Mouse (Mus musculus): Measurements from ENCODE around the gene Adprh.
"Not testable (repeated sequence)": the region's sequence is repeated elsewhere in the genome, so short reads cannot be mapped to it uniquely, and the experiment has no call there.

The Adprh gene

DNA sequence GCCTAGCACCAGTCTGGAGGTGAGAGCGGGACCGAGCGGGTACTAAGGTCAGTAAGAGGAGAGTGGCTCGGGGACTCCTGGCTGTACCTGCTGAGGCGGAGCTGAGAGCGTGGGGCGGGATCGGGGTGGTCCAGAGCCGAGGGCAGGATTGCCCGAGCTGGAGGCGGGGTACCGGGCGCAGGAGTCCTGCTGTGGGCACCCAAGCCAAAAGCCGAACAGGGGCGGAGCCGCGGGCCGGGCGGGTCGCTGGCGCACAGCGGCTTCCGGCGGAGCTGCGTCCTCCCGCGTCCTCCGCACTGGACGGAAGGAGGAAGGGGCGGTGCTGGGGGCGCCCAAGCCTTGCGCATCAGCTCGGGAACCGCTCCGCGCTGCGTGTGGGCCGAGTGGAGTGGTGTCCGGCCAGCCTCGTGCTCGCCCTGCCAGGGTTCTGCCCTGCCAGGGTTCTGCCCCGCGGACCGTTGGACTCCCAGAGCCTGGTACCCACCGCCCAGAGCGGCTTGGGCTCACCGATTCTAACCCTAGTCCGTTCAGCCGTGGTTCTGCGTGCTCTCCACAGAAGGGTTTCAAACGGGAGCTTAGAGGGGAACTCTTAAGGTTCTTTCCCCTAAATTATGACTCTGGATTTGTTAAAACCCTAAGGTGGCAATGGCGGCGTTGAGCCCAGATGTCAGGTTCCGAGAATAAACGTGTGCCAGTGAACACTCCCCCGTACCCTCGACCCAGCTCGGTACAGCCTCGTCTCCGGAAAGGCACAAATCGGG, at the start of gene Adprh:
Gene Adprh, minus strand, starts transcription at position 262 of the 761 bp plus-strand sequence.
- DNase-seq (ENCODE audit: low spot score), result peak; percentile 87

DNA sequence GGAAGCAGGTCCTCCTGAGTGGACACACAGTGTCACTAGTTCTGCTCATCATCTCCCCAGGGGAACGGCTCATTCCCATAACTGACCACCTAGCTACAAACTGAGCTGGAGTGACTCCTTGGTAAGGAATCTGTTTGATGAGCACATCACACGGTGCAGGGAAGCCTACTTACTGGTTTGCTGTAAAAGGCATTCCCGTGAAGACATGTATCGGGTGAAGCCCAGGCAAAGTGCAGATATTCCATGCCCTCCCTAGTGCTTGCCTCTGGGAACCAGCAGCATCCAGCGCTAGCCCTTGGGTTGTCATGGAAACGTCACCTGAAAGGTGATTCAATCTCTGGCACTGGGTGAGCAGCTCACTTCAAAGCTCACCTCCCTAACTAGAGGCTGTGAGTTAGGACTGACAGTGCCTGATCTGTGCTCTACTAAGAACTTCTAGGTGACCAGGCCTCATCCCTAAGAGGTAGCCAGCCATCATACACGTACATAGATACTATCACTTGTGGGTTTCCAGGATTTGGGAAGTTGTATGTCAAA, 44.2 kb upstream of the Adprh start:
- DNase-seq (ENCODE audit: low spot score), result no peak

DNA sequence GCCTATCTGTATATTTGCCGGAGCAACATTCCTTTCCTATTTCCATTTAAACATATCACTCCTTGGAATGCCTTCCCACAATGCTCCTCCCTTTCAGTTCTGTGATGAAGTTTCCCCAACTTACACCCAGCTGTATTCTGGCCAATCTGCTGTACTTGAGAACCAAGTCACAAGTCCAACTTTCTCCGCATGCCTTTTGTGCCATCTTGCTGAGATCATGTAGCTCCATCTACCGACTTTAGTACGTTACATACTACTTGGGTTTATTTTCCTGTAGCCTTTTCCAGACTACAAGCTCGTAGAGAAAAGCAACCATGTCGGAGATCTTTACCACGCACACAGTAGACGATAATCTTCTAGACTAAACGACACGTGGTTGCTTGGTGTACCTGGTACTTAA, 41.4 kb upstream of the Adprh start:
- no peak for DNase-seq (ENCODE audit: low spot score)

- DNase-seq (ENCODE audit: low spot score), result no peak
Observed at GRCm38 (mm10) chr16:38492551-38492950, 40.0 kb upstream of the Adprh start.

DNA sequence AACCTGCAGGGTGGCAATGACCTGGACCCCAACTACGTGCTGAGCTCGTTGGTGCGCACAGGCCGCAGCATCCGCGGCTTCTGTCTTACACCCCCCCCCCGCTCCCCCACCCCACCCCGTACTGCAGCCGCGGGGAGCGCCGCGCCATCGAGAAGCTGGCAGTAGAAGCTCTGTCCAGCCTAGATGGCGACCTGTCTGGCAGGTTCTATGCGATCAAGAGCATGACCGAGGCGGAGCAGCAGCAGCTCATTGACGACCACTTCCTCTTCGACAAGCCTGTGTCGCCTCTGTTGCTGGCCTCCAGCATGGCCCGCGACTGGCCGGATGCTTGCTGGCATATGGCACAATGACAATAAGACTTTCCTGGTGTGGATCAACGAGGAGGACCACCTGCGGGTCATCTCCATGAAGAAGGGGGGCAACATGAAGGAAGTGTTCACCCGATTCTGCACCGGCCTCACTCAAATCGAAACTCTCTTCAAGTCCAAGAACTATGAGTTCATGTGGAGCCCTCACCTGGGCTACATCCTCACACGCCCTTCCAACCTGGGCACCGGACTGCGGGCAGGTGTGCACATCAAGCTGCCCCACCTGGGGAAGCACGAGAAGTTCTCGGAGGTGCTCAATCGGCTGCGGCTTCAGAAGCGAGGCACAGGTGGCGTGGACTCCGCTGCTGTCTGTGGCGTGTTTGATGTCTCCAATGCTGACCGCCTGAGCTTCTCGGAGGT, 31.2 kb upstream of the Adprh start:
- DNase-seq (ENCODE audit: low spot score), result no peak

- no peak for DNase-seq (ENCODE audit: low spot score)
Observed at GRCm38 (mm10) chr16:38482780-38483562, 30.5 kb upstream of the Adprh start.

DNA sequence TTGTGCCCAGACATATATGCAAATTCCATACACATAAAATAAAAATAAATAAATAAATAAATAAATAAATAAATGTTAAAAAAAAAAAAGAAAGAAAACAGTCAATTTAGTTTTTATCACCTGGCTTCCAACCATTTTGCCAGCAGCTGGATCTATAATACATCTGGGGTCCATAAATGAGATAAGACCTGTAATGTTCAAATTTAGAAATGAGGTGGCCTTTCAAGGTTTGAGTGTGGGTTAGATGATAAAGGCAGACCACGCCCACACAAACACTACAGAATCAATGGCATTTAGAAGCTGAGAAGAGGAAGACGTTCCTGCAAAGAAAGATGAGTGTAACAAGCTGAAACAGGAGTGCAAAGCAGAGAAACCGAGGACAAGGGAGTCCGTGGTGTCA, 28.8 kb upstream of the Adprh start:
- no peak for DNase-seq (ENCODE audit: low spot score)

GRCm38 (mm10) chr16:38478296-38478695, 25.8 kb upstream of the Adprh start:
- no peak for DNase-seq (ENCODE audit: low spot score)

DNA sequence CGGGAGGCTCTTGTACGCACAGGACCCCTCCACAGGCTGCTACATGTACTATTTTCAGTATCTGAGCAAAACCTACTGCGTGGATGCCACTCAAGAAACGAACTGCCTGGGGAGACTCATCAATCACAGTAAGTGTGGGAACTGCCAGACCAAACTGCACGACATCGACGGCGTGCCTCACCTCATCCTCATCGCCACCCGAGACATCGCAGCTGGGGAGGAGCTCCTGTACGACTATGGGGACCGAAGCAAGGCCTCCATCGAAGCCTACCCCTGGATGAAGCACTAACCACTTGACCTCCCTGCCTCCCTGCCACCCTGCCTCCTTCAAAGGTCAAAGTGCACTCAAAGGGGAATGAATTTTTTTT, 24.7 kb upstream of the Adprh start:
- DNase-seq (ENCODE audit: low spot score), result not testable (repeated sequence)

- no peak for DNase-seq (ENCODE audit: low spot score)
Observed at GRCm38 (mm10) chr16:38476312-38477240, 24.1 kb upstream of the Adprh start.

- no peak for DNase-seq (ENCODE audit: low spot score)
Observed at GRCm38 (mm10) chr16:38475681-38476311, 23.3 kb upstream of the Adprh start.

DNA sequence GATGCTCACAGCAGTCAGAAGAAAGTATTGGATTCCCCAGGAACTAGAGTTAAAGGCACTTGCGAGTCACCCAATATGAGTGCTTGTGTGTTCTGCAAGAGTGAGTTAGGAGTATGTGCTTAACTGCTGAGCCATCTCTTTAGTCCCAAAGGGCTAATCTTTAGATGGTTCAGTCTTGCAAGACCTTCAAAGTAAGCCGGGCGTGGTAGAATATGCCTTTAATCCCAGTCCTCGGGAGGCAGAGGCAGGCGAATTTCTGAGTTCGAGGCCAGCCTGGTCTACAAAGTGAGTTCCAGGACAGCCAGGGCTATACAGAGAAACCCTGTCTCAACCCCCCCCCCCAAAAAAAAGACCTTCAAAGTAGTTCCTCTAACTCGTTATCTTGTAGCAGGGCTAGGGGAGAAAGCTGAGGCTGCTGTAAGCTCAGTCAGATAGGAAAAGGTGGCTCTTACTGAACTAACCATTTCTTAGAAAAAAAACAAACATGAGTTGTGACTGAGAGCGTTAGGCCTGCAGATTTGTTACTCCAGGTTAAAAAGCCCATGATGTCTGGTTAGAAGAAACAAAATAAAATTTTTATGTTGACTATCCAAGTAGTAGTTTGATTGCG, 22.3 kb upstream of the Adprh start:
- no peak for DNase-seq (ENCODE audit: low spot score)

GRCm38 (mm10) chr16:38473661-38474060, 21.2 kb upstream of the Adprh start:
- no peak for DNase-seq (ENCODE audit: low spot score)

- DNase-seq (ENCODE audit: low spot score), result no peak
Observed at GRCm38 (mm10) chr16:38472507-38472873, 20.0 kb upstream of the Adprh start.

DNA sequence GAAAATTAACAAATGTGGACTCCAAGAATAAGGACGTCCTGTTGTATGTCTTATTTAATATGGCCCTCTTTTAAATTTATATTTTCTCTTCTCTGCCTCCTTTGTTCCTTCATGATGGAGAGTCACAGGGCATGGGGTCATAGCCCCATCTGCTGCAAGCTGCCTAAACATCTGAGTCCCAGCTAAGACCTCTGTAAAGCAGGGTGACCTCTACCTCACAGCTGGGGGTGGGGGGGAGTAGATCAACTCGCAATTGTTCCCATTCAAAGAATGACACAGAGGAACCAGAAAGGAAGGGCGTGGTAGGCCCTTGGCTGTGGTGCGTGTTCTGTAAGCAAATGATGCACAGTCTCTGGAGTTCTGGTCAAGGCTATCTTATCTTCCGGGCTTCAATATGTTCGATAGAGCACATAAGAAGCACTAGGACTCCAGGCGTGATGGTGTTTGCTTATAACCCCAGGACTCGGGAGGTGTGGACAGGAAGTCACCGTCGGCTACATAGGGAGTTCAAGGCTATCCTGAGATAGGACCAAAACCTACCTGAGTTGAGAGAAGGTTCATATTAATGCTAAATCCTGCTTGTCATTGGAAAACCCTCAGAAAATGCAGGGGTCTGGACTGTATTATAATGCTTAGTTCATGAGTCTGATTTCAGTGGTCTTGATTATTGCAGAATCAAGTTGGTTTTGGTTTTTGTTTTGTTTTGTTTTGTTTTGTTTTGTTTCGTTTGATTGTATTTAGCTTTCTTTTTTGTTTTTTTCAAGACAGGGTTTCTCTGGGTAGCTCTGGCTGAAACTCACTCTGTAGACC, 19.4 kb upstream of the Adprh start:
- DNase-seq (ENCODE audit: low spot score), result no peak

GRCm38 (mm10) chr16:38469437-38469836, 16.9 kb upstream of the Adprh start:
- DNase-seq (ENCODE audit: low spot score), result no peak

- no peak for DNase-seq (ENCODE audit: low spot score)
Observed at GRCm38 (mm10) chr16:38468706-38469018, 16.2 kb upstream of the Adprh start.

GRCm38 (mm10) chr16:38467917-38468705, 15.6 kb upstream of the Adprh start:
- DNase-seq (ENCODE audit: low spot score), result no peak
